Mouse (Mus musculus): ENCODE results near the gene Fmnl1.

Fmnl1 gene

DNA sequence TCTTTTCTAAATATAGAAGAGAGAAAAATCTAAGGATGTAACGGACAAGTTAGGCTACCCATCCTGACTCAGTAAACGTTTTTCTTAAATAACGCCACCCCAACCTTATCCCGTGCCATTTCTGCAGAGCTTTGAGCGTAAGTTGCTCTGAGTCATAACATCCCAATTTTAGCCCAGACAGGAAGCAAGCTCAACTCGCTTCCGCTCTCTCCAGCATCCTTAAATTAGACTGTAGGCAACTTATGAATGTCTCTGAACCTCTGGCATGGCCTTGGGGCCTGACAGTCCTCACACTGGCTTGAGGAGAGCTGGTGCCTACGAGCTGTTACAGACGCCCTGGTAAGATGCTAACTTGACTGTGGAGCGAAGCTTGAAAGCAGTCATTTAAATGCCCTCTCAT is 52.5 kb downstream of the Fmnl1 start:
- DNase-seq (ENCODE audit: low spot score), result no peak

DNA sequence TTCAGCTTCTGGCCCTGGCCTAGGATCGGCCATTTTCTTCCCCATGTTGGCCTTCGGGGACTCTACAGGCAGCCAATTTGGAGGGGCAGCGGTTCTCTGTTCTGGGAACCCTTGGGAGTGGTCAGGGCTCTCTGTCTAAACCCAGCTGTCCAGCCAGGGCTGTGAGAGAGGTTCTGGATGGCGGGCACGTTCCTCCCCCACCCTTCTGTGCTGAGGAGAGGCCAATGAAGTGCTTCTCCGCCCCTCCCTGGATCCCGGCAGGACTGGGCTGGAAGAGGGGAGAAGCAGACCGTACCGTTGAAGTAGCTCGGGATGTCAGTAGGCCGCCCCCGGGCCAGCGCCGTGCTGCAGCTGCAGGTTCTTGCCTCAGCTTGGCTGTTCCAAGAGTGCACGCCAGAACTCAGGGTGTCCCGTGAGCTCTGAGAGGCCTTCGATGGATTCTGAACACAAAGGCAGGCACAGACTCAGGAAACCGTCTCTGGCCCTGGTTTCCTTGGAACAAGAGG is 53.1 kb downstream of the Fmnl1 start:
- no peak for DNase-seq (ENCODE audit: low spot score)

DNA sequence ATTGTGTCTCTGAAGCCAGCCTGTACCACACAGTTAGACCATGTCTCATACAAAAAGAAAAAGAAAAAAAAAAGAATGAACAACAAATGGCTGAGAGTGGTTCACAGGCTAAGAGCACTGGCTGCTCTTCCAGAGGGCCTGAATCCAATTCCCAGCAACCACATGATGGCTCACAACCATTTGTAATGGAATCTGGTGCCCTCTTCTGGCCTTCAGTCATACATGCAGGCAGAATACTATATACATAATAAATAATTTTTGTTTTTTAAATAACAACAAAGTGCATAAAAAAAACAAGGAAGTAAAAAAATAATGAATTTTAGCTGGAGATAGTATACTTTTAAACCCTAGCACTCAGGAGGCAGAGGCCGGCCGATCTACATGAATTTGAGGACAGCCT is 58.7 kb downstream of the Fmnl1 start:
- DNase-seq (ENCODE audit: low spot score), result no peak

DNA sequence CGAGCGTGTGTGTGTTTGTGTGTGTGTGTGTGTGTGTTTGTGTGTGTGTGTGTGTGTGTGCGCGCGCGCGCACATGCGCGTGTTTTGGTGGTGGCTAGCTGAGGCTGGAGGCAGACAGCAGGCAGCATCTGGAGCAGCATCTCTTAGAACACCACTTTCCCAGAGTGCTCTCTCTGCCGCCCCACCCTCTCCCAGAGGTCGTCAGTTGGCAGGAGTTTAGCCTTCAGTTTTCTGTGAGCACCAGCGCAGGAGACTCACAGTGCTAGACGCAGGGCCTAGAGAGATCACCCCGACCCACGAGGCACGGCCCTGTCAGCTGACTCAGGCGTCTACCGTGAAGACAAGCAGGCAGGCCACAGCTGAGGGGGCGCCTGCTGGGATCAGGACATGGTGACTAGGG is 59.7 kb downstream of the Fmnl1 start:
- DNase-seq (ENCODE audit: low spot score), result no peak

DNA sequence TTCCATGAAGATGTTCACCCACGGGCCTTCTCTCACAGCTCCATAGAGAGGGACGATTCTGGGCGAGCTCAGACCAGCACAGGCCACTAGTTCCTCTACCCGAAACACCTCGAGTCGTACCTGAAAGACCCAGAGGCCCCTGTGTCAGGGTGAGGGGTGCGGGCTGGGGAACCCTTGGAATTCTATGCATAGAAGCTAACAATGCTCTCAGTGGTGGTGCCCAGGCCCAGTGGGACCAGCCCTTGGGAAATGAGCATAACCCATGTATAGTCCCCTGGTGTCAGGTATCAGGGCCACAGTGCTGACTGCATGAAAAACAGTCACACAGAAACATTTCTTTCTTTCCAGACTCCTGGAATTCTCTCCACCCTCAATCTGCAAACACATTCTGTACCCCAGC is 60.5 kb downstream of the Fmnl1 start:
- DNase-seq (ENCODE audit: low spot score), result no peak

DNA sequence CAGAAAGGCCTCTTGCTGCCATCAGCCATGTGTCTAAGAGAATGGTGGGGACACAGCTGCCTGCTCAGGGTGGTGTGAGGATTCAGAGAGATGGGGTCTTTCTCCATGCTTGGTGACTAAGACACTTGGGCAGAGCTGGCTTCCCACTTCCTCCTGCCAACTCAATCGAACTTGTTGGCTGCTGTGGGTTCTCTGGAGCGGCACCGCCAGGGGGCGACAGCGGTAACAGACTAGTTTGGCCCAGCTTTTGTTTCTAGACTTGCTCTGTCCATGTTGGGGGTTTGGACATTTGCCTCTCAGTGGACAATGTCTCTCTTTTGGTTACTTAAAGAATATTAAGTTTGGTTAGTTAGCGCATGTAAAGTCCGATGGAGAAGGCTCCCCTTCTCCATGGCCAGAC is 62.1 kb downstream of the Fmnl1 start:
- DNase-seq (ENCODE audit: low spot score), result peak; percentile 70

DNA sequence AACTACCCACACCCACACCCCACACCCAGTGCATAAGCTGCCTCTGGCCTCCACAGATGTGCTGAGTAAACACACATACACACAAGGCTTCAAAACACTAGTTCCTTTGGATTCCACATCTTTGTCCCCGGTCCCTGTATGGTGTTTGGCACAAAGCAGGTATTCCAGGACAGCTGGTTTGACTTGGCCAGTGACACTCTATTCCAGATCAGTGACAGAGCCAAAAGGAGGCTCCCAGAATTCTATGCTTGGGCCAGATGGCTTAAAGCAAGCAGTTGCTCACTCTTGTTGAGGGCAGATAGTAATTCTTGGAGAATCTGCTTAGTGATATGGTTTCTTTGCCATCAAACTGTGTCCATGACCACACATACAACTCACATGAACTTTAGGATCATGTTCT is 63.5 kb downstream of the Fmnl1 start:
- no peak for DNase-seq (ENCODE audit: low spot score)

DNA sequence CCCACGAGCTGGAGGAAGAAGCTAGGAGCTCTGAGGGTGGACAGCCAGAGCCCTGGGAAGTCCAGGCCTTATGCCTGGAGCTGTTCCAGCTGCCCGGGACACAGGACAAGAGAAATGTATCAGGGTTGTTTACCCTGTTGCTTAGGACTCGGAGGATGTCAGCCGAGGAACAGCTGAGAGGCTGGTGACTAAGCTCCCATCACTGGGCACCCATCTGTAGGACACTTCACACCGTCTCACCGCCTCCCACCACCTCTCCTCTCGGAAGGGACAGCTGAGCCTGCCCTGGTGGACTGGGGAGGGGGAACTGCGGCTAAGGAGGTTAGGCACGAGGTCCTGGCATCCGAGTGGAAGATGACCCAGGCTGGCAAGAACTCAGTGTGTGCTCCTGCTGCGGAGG is 64.8 kb downstream of the Fmnl1 start:
- DNase-seq (ENCODE audit: low spot score), result no peak

DNA sequence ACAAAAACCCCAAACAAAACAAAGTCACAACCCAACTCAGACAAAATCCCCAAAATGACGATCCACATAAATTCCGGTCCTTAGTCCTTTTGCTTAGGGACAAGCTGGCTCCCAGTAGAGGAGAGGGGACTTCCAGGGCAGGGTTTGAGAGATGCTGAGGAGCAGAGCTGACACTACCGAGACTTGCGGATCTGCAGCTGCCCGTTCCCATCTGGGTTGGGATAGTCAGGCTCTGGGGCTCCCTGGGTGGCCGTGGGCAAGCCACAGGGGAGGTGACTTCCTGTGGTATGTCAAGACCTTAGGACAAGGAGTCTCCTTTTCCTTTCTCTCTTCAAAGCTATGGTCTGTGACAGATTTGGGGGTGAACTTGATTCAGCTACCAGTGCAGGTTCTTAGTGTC is 65.5 kb downstream of the Fmnl1 start:
- no peak for DNase-seq (ENCODE audit: low spot score)

DNA sequence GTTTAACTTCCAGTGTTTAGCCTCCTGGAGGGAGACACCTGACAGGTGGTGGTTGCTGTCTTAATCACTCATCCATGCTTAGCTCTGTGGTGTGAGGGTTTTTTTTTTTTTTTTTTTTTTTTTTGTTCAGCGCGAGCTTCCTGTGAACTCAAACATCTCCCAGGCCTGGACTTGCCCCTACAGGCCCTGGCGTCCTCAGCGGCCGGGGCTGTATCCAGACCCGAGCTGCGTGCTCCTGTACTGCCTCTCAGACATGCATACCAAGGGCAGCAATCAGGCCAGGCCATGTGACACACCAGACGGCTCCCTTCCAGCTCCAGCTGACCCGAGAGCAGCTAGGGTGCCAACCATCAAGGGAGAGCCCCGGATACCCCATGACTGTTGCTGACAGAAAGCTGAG is 66.0 kb downstream of the Fmnl1 start:
- DNase-seq (ENCODE audit: low spot score), result no peak

DNA sequence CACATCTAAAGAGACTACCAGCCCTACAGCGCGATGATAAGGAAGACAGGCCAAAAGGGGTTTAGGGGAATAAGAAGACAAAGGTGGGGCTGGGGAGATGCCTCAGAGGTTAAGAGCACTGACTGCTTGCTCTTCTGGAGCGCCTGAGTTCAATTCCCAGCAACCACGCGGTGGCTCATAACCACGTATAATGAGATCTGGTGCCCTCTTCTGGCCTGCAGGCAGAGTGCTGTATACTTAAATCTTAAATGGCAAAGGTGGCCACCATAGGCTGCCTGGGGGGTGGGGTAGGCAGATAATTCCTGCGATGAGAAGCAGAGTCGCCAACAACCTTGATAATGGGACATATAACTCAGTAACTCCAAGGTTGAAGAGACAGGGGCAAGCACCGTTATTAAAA is 66.8 kb downstream of the Fmnl1 start:
- DNase-seq (ENCODE audit: low spot score), result no peak

DNA sequence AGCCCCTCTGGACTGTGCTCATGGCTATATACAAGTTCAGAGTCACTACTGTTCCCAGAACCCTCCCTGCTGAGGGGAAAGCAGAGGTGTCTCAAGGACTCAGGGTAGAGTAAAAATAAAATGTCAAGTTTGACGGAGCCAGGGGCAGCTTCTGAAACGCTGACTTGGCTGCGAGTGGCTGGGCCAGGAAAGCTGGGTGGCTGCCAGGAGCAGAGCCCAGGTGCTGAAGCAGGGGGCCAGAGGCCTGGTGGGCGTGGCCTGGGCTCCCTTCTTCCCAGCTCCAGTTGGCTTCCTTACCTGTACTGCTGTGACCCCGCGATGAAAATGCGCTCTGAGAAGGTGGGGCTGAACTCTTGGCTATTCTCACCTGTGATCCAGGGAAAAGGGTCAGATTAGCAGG is 69.8 kb downstream of the Fmnl1 start:
- DNase-seq (ENCODE audit: low spot score), result no peak

DNA sequence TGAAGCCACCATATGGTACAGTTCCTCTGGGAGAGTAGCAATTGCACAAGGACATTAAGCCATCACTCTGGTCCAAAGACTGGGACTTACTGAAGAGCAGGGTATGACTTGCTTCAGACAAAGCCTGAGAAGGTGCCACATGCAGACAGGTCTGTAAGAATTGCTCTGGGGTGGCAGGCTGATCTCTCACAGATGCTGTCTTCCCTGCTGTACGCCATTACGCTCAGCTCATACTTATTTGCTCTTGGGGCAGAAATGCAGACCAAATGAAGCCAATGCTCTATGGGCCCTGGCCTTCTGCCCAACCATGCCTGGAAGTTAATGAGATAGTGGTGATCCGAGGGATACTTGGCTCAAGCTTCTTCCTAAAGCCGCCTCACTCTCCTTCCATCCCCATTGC is 73.9 kb downstream of the Fmnl1 start:
- no peak for DNase-seq (ENCODE audit: low spot score)

DNA sequence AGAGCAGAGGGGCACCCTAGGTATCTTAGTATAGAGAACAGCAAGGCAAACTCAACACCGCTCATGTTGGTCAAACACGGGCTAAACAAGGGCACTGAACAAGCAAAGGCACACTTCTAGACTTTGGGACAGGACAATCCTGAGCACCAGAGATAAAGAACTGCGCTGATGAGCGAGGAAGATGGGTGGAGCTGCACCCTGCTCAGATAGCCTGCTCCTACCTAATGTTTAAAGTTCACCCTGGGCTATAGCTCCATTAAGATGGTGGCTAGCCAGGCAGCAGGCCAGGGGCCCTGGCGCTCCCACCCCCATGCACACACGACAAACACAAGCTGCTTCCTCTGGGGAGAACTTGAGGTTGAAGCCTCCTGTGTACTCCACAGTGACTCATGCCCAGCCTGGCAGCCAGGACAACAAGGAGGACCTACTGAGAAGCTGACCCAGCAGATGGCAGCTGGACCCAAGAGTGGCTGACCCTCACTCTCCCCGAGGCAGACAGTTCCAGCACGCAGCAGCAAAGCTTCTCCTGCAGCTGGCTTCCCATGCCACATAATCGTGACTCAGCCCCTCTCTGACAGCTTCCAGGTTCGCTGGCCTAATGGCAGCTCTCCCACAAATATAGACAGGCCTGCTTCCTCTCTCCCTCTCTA is 75.3 kb downstream of the Fmnl1 start:
- no peak for DNase-seq (ENCODE audit: low spot score)

DNA sequence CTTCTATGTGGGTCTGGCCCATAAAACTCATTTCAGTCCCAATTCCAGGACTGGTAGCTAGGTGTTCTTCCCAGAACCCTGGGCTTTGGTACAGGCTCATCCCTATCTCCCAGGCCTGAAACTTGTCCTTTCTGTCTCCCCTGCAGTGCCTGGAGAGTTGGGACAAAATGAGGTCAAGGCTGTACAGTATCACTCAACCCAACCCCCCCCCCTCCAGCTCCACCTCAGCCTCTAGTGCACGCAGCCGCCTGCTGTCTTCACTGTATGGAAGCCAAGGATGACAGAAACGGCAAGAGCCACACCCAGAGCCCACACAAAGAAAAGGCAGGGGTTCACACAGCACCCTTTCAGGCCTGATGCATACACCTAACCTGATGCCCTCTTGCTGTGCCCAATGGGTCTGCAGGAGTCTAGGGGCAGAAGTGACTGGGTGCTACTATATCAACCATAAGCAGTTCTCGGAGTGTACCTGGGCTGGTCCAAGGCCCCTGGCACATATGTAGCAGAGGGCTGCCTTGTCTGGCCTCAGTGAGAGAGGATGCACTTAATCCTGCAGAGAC is 75.9 kb downstream of the Fmnl1 start:
- no peak for DNase-seq (ENCODE audit: low spot score)

DNA sequence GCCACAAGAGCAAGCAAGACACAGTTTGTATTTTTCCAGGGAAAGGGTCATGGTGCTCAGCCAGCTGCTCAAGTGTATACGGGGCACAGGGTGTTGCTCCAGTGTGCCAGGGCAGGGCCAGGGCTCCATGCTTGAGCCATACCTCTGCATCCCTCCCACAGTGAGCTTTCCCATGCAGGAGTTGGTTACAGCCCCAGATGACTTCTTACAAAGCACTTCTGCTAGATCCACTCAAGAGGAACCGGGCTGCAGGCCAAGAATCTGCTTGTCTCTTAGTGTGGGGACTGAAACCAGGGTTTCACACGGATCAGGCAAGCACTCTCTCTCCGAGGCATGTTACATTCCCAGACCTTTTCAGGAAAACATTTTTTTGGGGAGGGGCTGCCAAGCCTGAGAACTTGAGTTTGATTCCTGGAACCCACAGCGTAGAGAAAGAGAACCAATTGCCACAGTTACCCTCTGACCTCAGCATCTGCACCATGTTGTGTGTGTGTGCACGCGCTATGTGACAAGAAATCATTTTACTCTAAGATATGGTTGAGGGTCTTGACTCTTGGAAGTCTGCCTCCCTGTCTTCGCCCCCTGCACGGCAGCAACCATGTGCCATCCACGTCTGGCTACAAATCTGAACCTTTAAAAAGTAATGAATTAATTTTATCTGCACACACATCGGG is 76.7 kb downstream of the Fmnl1 start:
- peak; percentile 61 for DNase-seq (ENCODE audit: low spot score)
